Mouse (Mus musculus) MEL (cell line): ENCODE results near the gene Med12l. TPM values are rescaled to one million over a fixed set of nuclear protein-coding genes. Genes with fewer than 3 reads are reported as not detected.

ENCODE experiments used
- DNase-seq: peaks from one replicate; pipeline ENCODE4 v3.0.0; 2011; ENCODE audit warnings: low read depth, low spot score
- H3K27ac ChIP-seq: 2 replicates; pipeline ENCODE4 v1.5.1; 2012; ENCODE audit warnings: low read depth, mild to moderate bottlenecking, control low read depth, low read length, moderate library complexity; ENCODE audit not compliant: control insufficient read depth
- H3K27me3 ChIP-seq, 2 experiments: fragments of 150-350 bp in 1 of 2; sonication (generic) in 1 of 2; 2 replicates each; pipeline ENCODE4 v1.6.1; 2012; ENCODE audit warnings: low read length in 2 of 2, mild to moderate bottlenecking in 2 of 2, improper control_type of control experiment in 1 of 2, moderate library complexity in 1 of 2; ENCODE audit not compliant: insufficient read depth in 2 of 2, control insufficient read depth in 1 of 2
- H3K36me3 ChIP-seq, 2 experiments: 2 replicates each; pipeline ENCODE4 v1.6.1; 2012 to 2014; ENCODE audit warnings: low read length in 2 of 2, improper control_type of control experiment in 1 of 2, inconsistent platforms in 1 of 2, mild to moderate bottlenecking in 1 of 2; ENCODE audit not compliant: insufficient read depth in 2 of 2, control insufficient read depth in 1 of 2
- H3K4me1 ChIP-seq, 2 experiments: fragments of 150-350 bp in 1 of 2; sonication (generic) in 1 of 2; 2 replicates each; pipeline ENCODE4 v1.6.1; 2012; ENCODE audit warnings: low read length in 2 of 2, improper control_type of control experiment in 1 of 2, mild to moderate bottlenecking in 1 of 2; ENCODE audit not compliant: insufficient read depth in 2 of 2, control insufficient read depth in 1 of 2
- H3K4me3 ChIP-seq, 2 experiments: fragments of 150-350 bp in 1 of 2; sonication (generic) in 1 of 2; 2 replicates each; pipeline ENCODE4 v1.5.1; 2012; ENCODE audit warnings: low read depth in 2 of 2, low read length in 2 of 2, mild to moderate bottlenecking in 2 of 2, moderate library complexity in 2 of 2, control low read depth in 1 of 2, improper control_type of control experiment in 1 of 2; ENCODE audit not compliant: control insufficient read depth in 1 of 2, insufficient read depth in 1 of 2
- H3K79me2 ChIP-seq: 2 replicates; pipeline ENCODE4 v1.6.1; 2012; ENCODE audit warnings: mild to moderate bottlenecking, low read length, moderate library complexity; ENCODE audit not compliant: control insufficient read depth, poor library complexity, insufficient read depth
- H3K9ac ChIP-seq: 2 replicates; pipeline ENCODE4 v1.6.1; 2012; ENCODE audit warnings: low read depth, mild to moderate bottlenecking, control low read depth, low read length, moderate library complexity; ENCODE audit not compliant: control insufficient read depth, poor library complexity, severe bottlenecking
- H3K9me3 ChIP-seq: fragments of 150-350 bp; sonication (generic); replicated peaks from 2 replicates; pipeline ENCODE4 v1.6.1; 2012; ENCODE audit warnings: mild to moderate bottlenecking, low read length, improper control_type of control experiment, moderate library complexity; ENCODE audit not compliant: insufficient read depth
- CHD1 ChIP-seq: IDR thresholded peaks from 2 replicates; pipeline ENCODE4 v1.6.1; 2012; ENCODE audit warnings: low read depth, mild to moderate bottlenecking, inconsistent platforms, low read length, improper control_type of control experiment
- CHD2 ChIP-seq: IDR thresholded peaks from 2 replicates; pipeline ENCODE4 v1.6.1; 2011; ENCODE audit warnings: low read length, improper control_type of control experiment
- E2F4 ChIP-seq: IDR thresholded peaks from 2 replicates; pipeline ENCODE4 v1.6.1; 2011; ENCODE audit warnings: low read depth, low read length, improper control_type of control experiment, borderline replicate concordance
- EP300 ChIP-seq, 2 experiments: IDR thresholded peaks; 2 replicates each; pipeline ENCODE4 v1.6.1; 2011; ENCODE audit warnings: improper control_type of control experiment in 2 of 2, low read length in 2 of 2, low read depth in 1 of 2, mild to moderate bottlenecking in 1 of 2
- ETS1 ChIP-seq: IDR thresholded peaks from 2 replicates; pipeline ENCODE4 v1.6.1; 2012; ENCODE audit warnings: low read depth, mild to moderate bottlenecking, inconsistent platforms, low read length, improper control_type of control experiment, moderate library complexity
- HCFC1 ChIP-seq: IDR thresholded peaks from 2 replicates; pipeline ENCODE4 v1.6.1; 2012; ENCODE audit warnings: low read depth, mild to moderate bottlenecking, inconsistent platforms, low read length, improper control_type of control experiment, moderate library complexity
- JUND ChIP-seq: IDR thresholded peaks from 2 replicates; pipeline ENCODE4 v1.6.1; 2011; ENCODE audit warnings: low read depth, mild to moderate bottlenecking, improper control_type of control experiment, low read length
- KAT2A ChIP-seq: conservative IDR thresholded peaks from 2 replicates; pipeline ENCODE4 v1.6.1; 2012; ENCODE audit warnings: low read depth, low read length, improper control_type of control experiment, inconsistent platforms
- MAFK ChIP-seq: IDR thresholded peaks from 2 replicates; pipeline ENCODE4 v1.6.1; 2011; ENCODE audit warnings: low read depth, mild to moderate bottlenecking, low read length, improper control_type of control experiment, borderline replicate concordance
- MAX ChIP-seq: IDR thresholded peaks from 2 replicates; pipeline ENCODE4 v1.6.1; 2011; ENCODE audit warnings: low read length, improper control_type of control experiment
- MEF2A ChIP-seq: IDR thresholded peaks from 2 replicates; pipeline ENCODE4 v1.6.1; 2014; ENCODE audit warnings: low read depth, mild to moderate bottlenecking, inconsistent platforms, low read length, improper control_type of control experiment; ENCODE audit not compliant: poor library complexity, insufficient replicate concordance, severe bottlenecking; ENCODE audit errors: extremely low read depth
- MXI1 ChIP-seq: IDR thresholded peaks from 2 replicates; pipeline ENCODE4 v1.6.1; 2011; ENCODE audit warnings: mild to moderate bottlenecking, low read depth, low read length, improper control_type of control experiment
- MYB ChIP-seq: IDR thresholded peaks from 2 replicates; pipeline ENCODE4 v1.6.1; 2011; ENCODE audit warnings: mild to moderate bottlenecking, low read depth, low read length, improper control_type of control experiment
- MYC ChIP-seq: IDR thresholded peaks from 2 replicates; pipeline ENCODE4 v1.6.1; 2011; ENCODE audit warnings: low read depth, mild to moderate bottlenecking, low read length, improper control_type of control experiment, moderate library complexity
- NELFE ChIP-seq: IDR thresholded peaks from 2 replicates; pipeline ENCODE4 v1.6.1; 2011; ENCODE audit warnings: low read depth, low read length, improper control_type of control experiment
- NRF1 ChIP-seq: IDR thresholded peaks from 2 replicates; pipeline ENCODE4 v1.6.1; 2014; ENCODE audit warnings: low read depth, mild to moderate bottlenecking, inconsistent platforms, low read length, improper control_type of control experiment, moderate library complexity; ENCODE audit not compliant: poor library complexity, insufficient read depth, severe bottlenecking
- POLR2A ChIP-seq, 2 experiments: IDR thresholded peaks; 2 replicates each; pipeline ENCODE4 v1.6.1; 2011 to 2012; ENCODE audit warnings: low read length in 2 of 2, mild to moderate bottlenecking in 2 of 2, control low read depth in 1 of 2, improper control_type of control experiment in 1 of 2, low read depth in 1 of 2, moderate library complexity in 1 of 2; ENCODE audit not compliant: control insufficient read depth in 1 of 2, insufficient read depth in 1 of 2, poor library complexity in 1 of 2
- POLR2AphosphoS2 ChIP-seq: IDR thresholded peaks from 2 replicates; pipeline ENCODE4 v1.6.1; 2011; ENCODE audit warnings: low read length, improper control_type of control experiment
- SIN3A ChIP-seq: IDR thresholded peaks from 2 replicates; pipeline ENCODE4 v1.6.1; 2012; ENCODE audit warnings: low read length, improper control_type of control experiment, inconsistent platforms
- SMC3 ChIP-seq: IDR thresholded peaks from 2 replicates; pipeline ENCODE4 v1.6.1; 2011; ENCODE audit warnings: low read depth, low read length, improper control_type of control experiment
- TAL1 ChIP-seq: IDR thresholded peaks from 2 replicates; pipeline ENCODE4 v1.6.1; 2012; ENCODE audit warnings: mild to moderate bottlenecking, inconsistent platforms, low read length, moderate library complexity, mixed read lengths
- TCF12 ChIP-seq: IDR thresholded peaks from 2 replicates; pipeline ENCODE4 v1.6.1; 2014; ENCODE audit warnings: low read depth, mild to moderate bottlenecking, inconsistent platforms, low read length, improper control_type of control experiment, moderate library complexity
- UBTF ChIP-seq: IDR thresholded peaks from 2 replicates; pipeline ENCODE4 v1.6.1; 2012; ENCODE audit warnings: low read depth, mild to moderate bottlenecking, inconsistent platforms, low read length, improper control_type of control experiment, moderate library complexity, borderline replicate concordance; ENCODE audit not compliant: insufficient read depth
- USF1 ChIP-seq: IDR thresholded peaks from 2 replicates; pipeline ENCODE4 v1.6.1; 2014; ENCODE audit warnings: low read depth, mild to moderate bottlenecking, inconsistent platforms, low read length, improper control_type of control experiment, moderate library complexity
- USF2 ChIP-seq, 2 experiments: IDR thresholded peaks; 2 replicates each; pipeline ENCODE4 v1.6.1; 2011 to 2012; ENCODE audit warnings: improper control_type of control experiment in 2 of 2, low read length in 2 of 2, borderline replicate concordance in 1 of 2, inconsistent platforms in 1 of 2, low read depth in 1 of 2, mild to moderate bottlenecking in 1 of 2; ENCODE audit not compliant: insufficient read depth in 1 of 2
- ZC3H11A ChIP-seq: IDR thresholded peaks from 2 replicates; pipeline ENCODE4 v1.6.1; 2012; ENCODE audit warnings: low read depth, mild to moderate bottlenecking, inconsistent platforms, low read length, improper control_type of control experiment
- ZKSCAN1 ChIP-seq: IDR thresholded peaks from 2 replicates; pipeline ENCODE4 v1.6.1; 2012; ENCODE audit warnings: low read depth, mild to moderate bottlenecking, inconsistent platforms, low read length, improper control_type of control experiment, moderate library complexity
- polyA plus RNA-seq, 2 experiments: library from polyadenylated mRNA; stranded (reverse) in 1 of 2; unstranded in 1 of 2; fragments of >175 nt in 1 of 2; fragments of >200 nt in 1 of 2; gene quantifications; 2 replicates each; pipeline versions ENCODE4 v1.2.1 to v1.2.4; 2012; ENCODE audit warnings: low replicate concordance in 2 of 2, low read depth in 1 of 2; ENCODE audit not compliant: insufficient read length in 2 of 2, insufficient read depth in 1 of 2, missing spikeins in 1 of 2
- total RNA-seq: library from RNA; depleted of rRNA; stranded (reverse); fragments of 300-350 nt; gene quantifications from 2 replicates; pipeline ENCODE4 v1.2.3, GENCODE M21; 2012

Gene Med12l
- total and polyA plus RNA-seq, 3 experiments: 0.03 TPM; not detected in 2

- H3K27ac ChIP-seq: no peak overlapping the region
- no peak overlapping the region for H3K9ac ChIP-seq
- no peaks in the 10 kb centered on the region for H3K9me3 ChIP-seq
- H3K4me3 ChIP-seq: no peak overlapping the region
- no peaks in the 10 kb centered on the region for H3K79me2 ChIP-seq
- H3K36me3 ChIP-seq: no peaks in the 10 kb centered on the region
- DNase-seq: no peak
- H3K27me3 ChIP-seq: no peaks in the 10 kb centered on the region; a peak in 2 of 4 replicates
- H3K4me1 ChIP-seq: no peaks in the 10 kb centered on the region
- TF ChIP-seq MYC: no peak
- no peak for TF ChIP-seq MAX
- no peak for TF ChIP-seq SMC3
- no peak for TF ChIP-seq NELFE
- TF ChIP-seq CHD2: no peak
- no peak for TF ChIP-seq TCF12
- no peak for TF ChIP-seq CHD1
- no peak for TF ChIP-seq MYB
- TF ChIP-seq ZKSCAN1: no peak
- no peak for TF ChIP-seq E2F4
- no peak for TF ChIP-seq ETS1
- TF ChIP-seq UBTF: no peak
- TF ChIP-seq MXI1: no peak
- no peak for TF ChIP-seq USF2 (IDR thresholded peaks at IDR 0.05; ENCODE audit: borderline replicate concordance in 1 of 2, insufficient read depth in 1 of 2, low read depth in 1 of 2, low read length in 2 of 2)
- TF ChIP-seq MAFK: no peak
- TF ChIP-seq POLR2A (IDR thresholded peaks at IDR 0.05; ENCODE audit: control insufficient read depth in 1 of 2, insufficient read depth in 1 of 2, low read depth in 1 of 2, low read length in 2 of 2, poor library complexity in 1 of 2): no peak
- no peak for TF ChIP-seq ZC3H11A
- TF ChIP-seq EP300 (IDR thresholded peaks at IDR 0.05; ENCODE audit: low read depth in 1 of 2, low read length in 2 of 2): no peak
- TF ChIP-seq USF1: no peak
Observed at GRCm38 (mm10) chr3:59328526-59328925, 322.9 kb downstream of the Med12l start.

GRCm38 (mm10) chr3:59341647-59342427, 336.2 kb downstream of the Med12l start:
- H3K4me1 ChIP-seq: no peaks in the 10 kb centered on the region
- no peaks in the 10 kb centered on the region for H3K9me3 ChIP-seq
- no peak overlapping the region for H3K4me3 ChIP-seq
- H3K79me2 ChIP-seq: no peaks in the 10 kb centered on the region
- DNase-seq: no peak
- no peak overlapping the region for H3K9ac ChIP-seq
- H3K27me3 ChIP-seq: no peaks in the 10 kb centered on the region
- no peak overlapping the region for H3K27ac ChIP-seq
- TF ChIP-seq HCFC1: no peak
- no peak for TF ChIP-seq USF2 (IDR thresholded peaks at IDR 0.05; ENCODE audit: borderline replicate concordance in 1 of 2, insufficient read depth in 1 of 2, low read depth in 1 of 2, low read length in 2 of 2)
- TF ChIP-seq SMC3: no peak
- no peak for TF ChIP-seq POLR2AphosphoS2
- TF ChIP-seq JUND: no peak
- TF ChIP-seq MEF2A: no peak
- no peak for TF ChIP-seq NRF1
- TF ChIP-seq KAT2A: no peak
- TF ChIP-seq MAX: no peak
- no peak for TF ChIP-seq SIN3A
- no peak for TF ChIP-seq TAL1
- no peak for TF ChIP-seq CHD1
- TF ChIP-seq MAFK: no peak
- TF ChIP-seq ETS1: no peak
- TF ChIP-seq NELFE: no peak
- H3K36me3 ChIP-seq: no peaks in the 10 kb centered on the region
